Mouse (Mus musculus) left cerebral cortex, adult 9 months (tissue): ENCODE measurements at regions not wholly inside any gene's neighbourhood (a gene's known extent, or its start where the extent isn't known, plus 50 kb on each side); places are given as distances from the start of the nearest gene placed in this dataset.
"Not testable (repeated sequence)": the region's sequence is repeated elsewhere in the genome, so short reads cannot be mapped to it uniquely, and the experiment has no call there.

Source experiments
- DNase-seq, 2 experiments: peaks; one replicate each; pipeline ENCODE4 v3.0.0; 2022; ENCODE audit warnings: low spot score in 2 of 2

- no peak for DNase-seq
These were observed 327.0 kb upstream of the Akr1e1 start for GRCm38 (mm10) chr13:4935940-4936339.

DNA sequence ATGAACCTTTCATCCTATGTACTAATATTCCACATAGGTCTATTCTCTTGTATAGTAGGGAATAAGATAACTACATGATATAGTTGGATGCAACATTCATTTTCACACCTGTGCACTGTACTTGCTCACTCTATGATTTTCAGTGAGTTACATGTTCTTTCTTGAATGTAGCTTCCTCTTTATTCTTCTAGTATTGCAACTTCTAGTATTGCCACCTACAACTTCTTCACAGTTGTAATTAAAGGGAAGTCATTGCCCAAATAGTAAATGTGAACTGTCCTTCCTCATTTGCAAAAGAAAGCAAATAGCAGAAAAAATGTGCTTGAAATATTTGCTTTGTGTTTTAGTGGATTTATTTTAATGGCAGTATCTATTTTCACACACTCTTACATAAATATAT lies 330.9 kb upstream of the Akr1e1 start:
- no peak for DNase-seq

DNA sequence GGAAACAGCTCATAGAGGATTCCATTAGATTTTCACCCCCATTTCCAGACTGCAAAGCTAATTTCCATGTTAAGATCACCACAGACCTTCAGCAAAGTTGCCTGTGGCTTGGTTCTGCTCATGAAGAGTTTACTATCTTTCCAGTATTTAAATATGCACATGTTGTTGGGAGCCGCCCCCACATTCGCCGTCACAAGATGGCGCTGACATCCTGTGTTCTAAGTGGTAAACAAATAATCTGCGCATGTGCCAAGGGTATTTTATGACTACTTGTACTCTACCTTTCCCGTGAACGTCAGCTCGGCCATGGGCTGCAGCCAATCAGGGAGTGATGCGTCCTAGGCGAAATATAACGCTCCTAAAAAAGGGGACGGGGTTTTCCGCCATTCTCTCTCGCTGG lies 333.5 kb upstream of the Akr1e1 start:
- peak; percentile 7 to 51 for DNase-seq

DNA sequence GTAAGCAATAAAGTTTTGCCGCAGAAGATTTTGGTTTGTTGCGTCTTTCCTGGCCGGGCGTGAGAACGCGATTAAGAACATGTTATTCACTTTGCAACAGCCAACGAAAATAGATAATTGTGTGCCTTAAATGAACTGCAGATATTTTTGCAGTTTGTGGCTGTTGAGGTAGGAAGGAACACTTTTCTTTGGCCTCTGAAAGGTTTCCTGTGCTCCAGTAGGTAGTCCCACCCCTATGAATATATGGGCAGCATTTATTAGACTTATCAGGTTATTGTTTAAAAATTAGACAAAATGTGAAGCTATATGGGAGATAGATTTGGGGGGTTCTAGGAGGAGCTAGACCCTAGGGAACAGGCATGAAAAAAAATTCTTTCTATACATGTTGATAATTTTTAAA lies 334.1 kb upstream of the Akr1e1 start:
- DNase-seq = no peak

- no peak for DNase-seq
These were observed 346.4 kb upstream of the Akr1e1 start for GRCm38 (mm10) chr13:4955384-4955783.

DNA sequence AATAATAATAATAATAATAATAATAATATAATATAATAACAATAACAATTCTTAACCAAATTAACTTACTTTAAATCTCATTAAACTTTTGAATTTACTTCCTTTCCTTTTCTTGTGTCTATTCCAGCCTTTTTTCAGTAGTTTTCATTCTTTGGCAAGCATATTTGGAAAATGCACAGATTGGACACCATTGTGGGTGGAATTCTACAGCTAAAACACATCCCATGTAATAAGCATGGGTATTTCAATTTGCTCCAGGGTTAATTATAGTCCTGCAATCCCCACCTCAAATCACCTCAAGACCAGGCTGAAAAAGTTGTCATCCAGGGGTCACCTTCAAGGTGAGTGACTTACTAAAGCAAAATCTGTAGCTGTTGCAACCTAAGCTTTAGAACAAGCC lies 355.9 kb upstream of the Akr1e1 start:
- no peak for DNase-seq

- DNase-seq = peak in 1 of 2 experiments; percentile 12
These were observed 361.3 kb upstream of the Akr1e1 start for GRCm38 (mm10) chr13:4970081-4970892.

DNA sequence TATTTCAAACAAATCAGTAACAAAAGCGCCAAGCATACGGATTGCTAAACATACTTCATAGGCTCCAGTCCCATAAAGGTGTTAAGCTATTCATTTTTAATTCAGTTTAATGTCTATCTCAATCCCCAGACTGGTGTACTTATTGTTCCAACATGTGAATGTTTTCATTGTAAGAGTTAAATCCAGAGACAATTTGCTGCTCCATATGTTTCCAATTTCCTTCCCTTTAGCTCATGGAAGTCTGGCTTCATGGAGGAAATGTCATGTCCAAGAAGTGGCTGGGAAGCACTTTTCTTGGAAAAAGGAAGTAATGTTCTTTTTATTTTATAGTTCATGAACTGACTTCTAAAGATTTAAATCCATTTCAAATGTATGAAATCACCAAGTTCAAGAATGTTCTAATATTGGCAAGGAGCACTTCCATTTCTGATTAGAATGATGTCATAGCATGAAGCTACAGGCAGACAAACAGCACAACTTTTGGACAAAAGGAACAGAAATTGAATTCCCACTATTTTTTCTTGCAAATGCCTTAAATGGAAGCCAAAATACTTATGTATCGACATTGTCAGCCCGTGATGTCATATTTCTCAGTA lies 362.6 kb upstream of the Akr1e1 start:
- no peak for DNase-seq

GRCm38 (mm10) chr13:4992876-4993275 lies 383.9 kb upstream of the Akr1e1 start:
- no peak for DNase-seq

DNA sequence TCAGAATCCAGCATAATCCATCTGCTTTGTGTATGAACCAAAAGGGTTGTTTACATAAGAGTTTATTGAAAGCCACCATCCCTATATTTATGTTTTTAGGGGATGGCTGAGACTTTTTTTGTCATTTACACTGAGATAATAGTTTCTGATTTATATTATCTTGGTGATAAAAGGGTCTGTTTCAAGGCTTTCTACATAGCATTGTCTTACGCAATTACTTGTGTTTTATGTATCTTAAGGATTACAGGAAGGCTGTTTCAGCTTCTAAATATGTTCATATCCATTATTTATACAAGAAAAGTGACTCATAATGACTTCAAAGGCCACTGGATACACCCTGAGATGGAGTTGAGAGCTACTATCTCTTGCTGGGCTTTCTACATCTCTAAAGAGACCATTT lies 399.3 kb upstream of the Akr1e1 start:
- no peak for DNase-seq

DNA sequence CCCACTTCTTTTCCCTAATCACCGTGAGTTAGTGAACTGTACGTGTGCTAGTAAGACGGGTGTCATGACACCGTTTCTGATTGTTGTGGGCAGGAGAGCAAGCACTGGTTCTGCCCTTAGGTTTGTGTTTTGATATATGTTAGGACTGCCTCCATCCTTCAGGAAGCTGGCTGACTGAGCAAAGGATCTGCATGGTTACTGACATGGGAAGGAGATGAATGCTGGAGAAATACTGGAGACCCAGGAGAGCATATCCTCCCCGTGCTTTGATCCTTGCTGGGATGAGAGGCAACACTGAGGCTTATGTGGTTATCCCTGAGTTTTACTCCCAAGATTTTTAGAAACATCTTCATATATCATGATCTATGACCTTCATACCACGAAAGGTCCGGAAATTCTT lies 413.5 kb upstream of the Akr1e1 start:
- no peak for DNase-seq

GRCm38 (mm10) chr13:5059859-5060258 lies 450.9 kb upstream of the Akr1e1 start:
- no peak for DNase-seq

DNA sequence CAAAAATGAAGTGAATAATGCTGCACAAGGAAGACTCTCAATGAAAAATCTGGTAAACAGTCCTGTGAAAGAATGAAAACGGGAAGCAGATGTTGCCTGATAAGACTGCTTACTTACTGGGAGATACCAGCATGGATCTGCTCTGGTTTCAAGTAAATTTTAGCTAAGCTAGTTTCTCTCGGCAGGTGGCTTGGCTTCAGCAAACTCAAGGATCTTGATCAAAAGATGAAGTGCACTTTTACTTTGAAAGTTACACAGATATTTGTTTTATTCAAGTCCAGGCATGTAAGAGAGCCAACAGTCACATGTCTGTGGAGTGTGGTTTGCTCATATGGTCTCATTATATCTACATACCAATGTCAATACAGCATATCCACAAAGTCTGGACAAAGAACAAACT lies 451.5 kb upstream of the Akr1e1 start:
- no peak for DNase-seq

DNA sequence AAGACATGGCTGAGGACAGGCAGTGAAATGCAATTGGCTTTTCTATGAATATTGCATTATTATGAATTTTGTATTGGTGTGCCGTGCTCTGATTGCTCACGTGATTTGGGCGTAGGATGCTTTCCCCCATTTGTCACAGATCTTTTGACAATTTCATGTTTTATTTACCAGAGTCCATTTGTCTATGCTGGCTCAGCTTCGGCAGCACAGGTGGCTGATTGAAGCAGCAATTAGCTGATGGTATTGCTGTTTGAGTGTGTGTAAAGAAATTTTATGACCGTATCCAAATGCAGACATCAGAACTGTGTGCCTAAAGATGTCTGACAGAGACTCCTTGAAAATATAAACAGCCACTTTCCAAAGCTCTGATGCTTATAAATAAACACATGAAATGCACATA lies 498.5 kb upstream of the Akr1e1 start:
- no peak for DNase-seq

DNA sequence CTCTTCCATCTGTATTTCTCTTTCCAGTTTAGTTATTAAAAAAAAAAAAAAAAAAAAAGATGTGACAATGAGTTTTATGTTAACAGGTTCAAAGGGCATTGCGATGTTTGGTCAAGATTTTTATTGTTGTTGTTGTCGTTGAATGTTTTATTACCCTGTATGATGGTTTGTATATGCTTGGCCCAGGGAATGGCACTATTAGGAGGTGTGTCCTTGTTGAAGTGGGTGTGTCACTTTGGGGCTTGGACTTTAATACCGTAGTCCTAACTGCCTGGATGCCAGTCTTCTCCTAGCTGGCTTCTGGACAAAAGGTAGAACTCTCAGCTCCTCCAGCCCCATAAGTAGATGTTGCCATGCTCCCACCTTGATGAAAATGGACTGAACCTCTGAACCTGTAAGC lies 545.9 kb upstream of the Akr1e1 start:
- no peak for DNase-seq

DNA sequence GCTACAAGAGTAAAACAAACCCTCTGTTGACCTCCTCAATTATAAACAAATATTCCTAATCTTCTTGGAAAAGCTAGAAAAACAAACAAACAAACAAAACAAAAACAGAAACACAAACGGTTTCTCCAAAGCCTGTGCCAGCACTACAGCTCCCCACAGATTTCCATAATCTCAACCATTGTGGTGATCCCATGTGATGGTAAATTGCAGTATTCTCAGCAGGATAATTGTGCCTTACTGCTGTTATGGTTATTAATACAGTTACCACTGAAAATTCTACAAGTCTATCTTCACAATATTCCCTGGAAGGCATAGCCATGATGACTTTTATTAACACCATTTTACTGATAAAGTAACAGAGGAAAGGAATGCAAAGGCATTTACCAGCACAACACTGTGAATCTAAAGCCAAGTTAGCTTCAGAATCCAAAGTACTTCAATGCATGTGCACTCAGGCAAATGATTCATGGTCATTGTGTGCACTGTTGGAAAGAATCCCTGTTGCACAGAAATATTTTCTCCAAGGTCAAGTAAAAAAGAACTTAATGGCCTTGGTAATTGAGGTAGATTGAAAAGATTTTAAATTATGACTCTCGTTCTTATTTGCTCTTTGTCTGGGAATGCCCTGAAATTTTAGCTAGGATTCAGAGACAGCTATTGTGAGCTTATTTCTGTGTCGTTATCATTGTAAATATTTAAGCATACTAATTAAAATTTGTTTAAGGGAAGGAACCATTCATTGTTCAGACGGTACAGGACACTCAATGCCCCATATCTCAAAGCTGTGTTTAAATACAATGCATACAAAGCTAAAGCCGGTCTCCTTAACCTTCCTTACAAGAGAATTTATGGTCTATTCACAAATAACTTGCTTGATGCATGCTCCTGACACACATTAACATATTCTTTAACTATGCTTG lies 551.1 kb upstream of the Akr1e1 start:
- DNase-seq = no peak

DNA sequence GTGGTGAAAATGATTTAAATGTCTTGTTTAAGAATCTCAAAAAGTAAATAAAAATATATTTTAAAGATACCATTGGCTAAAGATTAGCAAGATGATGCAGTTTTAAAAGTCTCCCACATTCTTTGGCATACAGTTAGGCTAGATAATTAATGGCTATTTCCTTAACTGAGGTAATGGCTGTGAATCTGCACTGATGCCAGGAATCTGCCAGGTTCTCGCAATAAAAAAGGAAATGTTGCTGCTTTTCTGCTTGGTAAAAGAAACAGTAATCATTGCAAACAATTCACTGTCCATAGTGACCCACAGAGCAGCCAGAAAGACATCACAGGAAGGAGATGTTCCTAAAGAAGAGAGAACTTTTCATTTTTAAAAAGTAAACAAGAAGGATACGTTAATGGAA lies 557.7 kb upstream of the Akr1e1 start:
- no peak for DNase-seq

- no peak for DNase-seq
These were observed 570.0 kb upstream of the Akr1e1 start for GRCm38 (mm10) chr13:5178996-5179395.

DNA sequence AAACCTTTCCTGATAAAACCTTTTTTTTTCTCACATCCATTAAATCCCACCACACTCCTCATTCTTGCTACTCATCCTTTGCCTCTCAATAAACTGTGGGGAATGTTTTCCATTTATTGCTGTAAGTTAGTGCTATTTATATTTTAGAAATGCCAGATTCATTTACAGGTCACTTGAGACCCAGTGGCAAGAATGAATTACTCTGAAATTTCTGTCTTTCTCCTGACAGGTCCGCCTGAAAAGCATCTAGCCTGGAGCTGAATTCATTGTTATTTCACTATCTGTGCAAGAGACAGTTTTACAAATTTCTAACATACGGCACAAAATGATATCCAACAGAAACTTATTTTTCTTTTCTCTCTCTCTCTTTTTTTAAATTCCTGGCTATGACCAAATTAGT lies 570.6 kb upstream of the Akr1e1 start:
- no peak for DNase-seq

DNA sequence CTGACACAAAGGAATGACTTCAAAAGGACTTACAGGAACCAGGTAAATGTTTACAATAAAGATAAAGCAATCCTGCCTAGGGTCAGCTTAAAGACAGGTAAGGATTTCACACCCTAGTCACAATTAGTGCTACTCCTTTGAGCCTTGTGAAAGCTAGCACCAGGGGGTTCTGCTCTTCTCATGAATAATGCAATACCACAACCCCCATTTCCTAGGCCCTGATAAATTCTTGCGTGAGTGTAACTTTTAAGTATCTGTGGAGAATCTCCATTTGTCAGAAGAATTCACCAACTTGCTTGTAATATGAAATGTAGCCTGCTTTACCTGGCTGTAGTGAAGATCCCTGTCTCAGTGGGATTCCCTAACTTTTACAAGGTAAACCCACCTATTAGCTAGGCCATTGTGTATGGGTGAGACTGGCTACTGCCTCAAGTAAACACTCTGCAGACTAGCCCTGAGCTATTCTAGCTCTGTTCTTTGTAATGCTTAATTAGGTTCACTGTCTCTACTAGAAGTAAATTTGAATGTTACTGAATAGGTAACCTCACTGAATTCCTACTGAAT lies 576.3 kb upstream of the Akr1e1 start:
- DNase-seq = not testable (repeated sequence)

GRCm38 (mm10) chr13:5202736-5203135 lies 593.8 kb upstream of the Akr1e1 start:
- no peak for DNase-seq

DNA sequence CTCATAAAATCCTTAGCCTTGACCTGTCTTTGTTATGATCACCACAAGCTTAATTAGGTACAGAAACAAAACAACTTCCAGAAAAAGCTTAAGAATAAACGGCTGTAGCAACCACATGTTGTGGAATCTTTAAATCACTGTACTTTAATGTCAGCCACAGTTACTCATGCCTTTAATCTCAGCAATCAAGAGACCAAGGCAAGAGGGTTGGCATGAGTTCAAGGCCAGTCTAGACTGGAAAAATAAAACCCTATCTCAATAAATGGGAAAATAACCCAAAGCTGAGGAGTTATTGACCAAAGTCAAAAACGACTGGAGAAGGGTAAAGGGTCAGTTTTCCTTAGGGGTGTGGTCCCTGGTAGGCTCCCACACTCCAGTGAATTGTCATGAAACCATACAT lies 595.2 kb upstream of the Akr1e1 start:
- DNase-seq = no peak
